Mouse (Mus musculus) limb, embryonic 12.5 days (tissue): Measurements from ENCODE around the gene Vmn1r222. TPM values are rescaled to one million over a fixed set of nuclear protein-coding genes. Genes with fewer than 3 reads are reported as not detected.
"Not testable (repeated sequence)": the region's sequence is repeated elsewhere in the genome, so short reads cannot be mapped to it uniquely, and the experiment has no call there.

Source experiments
- ATAC-seq: fragments of 200-750 bp; cut with Nextera tagmentation; 2 replicates; pipeline ENCODE4 v1.8.0; 2017; ENCODE audit warnings: low read depth, moderate TSS enrichment; ENCODE audit not compliant: insufficient number of reproducible peaks, insufficient read depth, low FRiP score, low TSS enrichment
- H3K27ac ChIP-seq: fragments of 300-500 bp; sonication (generic); 2 replicates; pipeline ENCODE4 v1.5.1; 2016; ENCODE audit warnings: mild to moderate bottlenecking, moderate library complexity
- H3K27me3 ChIP-seq: fragments of 300-500 bp; sonication (generic); 2 replicates; pipeline ENCODE4 v1.6.1; 2016; ENCODE audit warnings: mild to moderate bottlenecking, moderate library complexity
- H3K36me3 ChIP-seq: fragments of 300-500 bp; sonication (generic); 2 replicates; pipeline ENCODE4 v1.6.1; 2016; ENCODE audit warnings: mild to moderate bottlenecking, moderate library complexity
- H3K4me1 ChIP-seq: fragments of 300-500 bp; sonication (generic); replicated peaks from 2 replicates; pipeline ENCODE4 v1.6.1; 2016
- H3K4me2 ChIP-seq: fragments of 300-500 bp; sonication (generic); 2 replicates; pipeline ENCODE4 v1.6.1; 2016; ENCODE audit warnings: mild to moderate bottlenecking, moderate library complexity
- H3K4me3 ChIP-seq: fragments of 300-500 bp; sonication (generic); replicated peaks from 2 replicates; pipeline ENCODE4 v1.5.1; 2016; ENCODE audit warnings: mild to moderate bottlenecking
- H3K9ac ChIP-seq: fragments of 300-500 bp; sonication (generic); replicated peaks from 2 replicates; pipeline ENCODE4 v1.6.1; 2016; ENCODE audit warnings: mild to moderate bottlenecking, moderate library complexity
- H3K9me3 ChIP-seq: fragments of 300-500 bp; sonication (generic); 2 replicates; pipeline ENCODE4 v1.6.1; 2016; ENCODE audit warnings: mild to moderate bottlenecking, moderate library complexity
- WGBS: fragments of 180-500 bp; shearing (Covaris S2); methylation state at CpG from one replicate; pipeline ENCODE4 v1.1.7; 2016; 5-methylcytosine and 5-hydroxymethylcytosine counted together
- polyA plus RNA-seq: library from polyadenylated mRNA; unstranded; fragments of >200 nt; fragmentation: Nextera tagmentation; extraction: Ambion mirVana; gene quantifications from 2 replicates; pipeline ENCODE4 v1.2.1, GENCODE M21; 2016

The Vmn1r222 gene
- not detected in 2 replicates for polyA plus RNA-seq

DNA sequence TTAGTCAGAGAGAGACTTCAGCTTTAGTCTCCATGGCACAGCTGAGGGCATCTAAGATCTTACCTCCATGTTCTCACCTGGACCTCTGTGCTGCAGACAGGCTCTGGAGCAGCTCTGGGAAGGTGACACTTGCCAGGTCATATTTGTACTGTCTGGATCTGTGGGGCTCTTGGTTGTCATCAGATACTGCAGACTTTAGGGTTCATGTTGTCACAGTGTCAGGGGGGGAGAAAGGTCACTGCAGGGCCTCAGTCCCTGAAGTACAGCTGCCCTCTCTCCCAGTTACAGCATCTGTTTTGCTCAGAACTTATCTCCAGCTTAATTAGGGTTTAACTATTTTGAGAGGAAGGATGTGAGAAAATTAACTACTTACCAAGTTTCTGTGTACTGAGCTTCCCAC lies at the start of gene Vmn1r222:
TSS of gene Vmn1r222 (minus strand) at position 101 of the 400 bp plus-strand sequence.
- not testable (repeated sequence) for H3K9ac ChIP-seq, H3K9me3 ChIP-seq, H3K4me1 ChIP-seq, H3K27me3 ChIP-seq, H3K4me2 ChIP-seq, H3K36me3 ChIP-seq, H3K27ac ChIP-seq, H3K4me3 ChIP-seq, ATAC-seq

- Histone ChIP-seq H3K27me3 (peaks cover 33% of the 10 kb centered on the region), H3K9ac (peak overlapping the region; percentile 24; the same call in 1 of the 2 replicates), H3K4me2 (peak overlapping the region; percentile 68), H3K4me3 (peak overlapping the region; percentile 46), H3K9me3 (no peaks in the 10 kb centered on the region), H3K4me1 (peaks cover 8% of the 10 kb centered on the region), H3K36me3 (no peaks in the 10 kb centered on the region), H3K27ac (no peak overlapping the region)
- 3% methylated on average over 22 of the region's 22 CpGs for WGBS
- ATAC-seq: no peak; the same call in 1 of the 2 replicates
Measured at GRCm38 (mm10) chr13:23285191-23285920, 49.6 kb upstream of the Vmn1r222 start.

DNA sequence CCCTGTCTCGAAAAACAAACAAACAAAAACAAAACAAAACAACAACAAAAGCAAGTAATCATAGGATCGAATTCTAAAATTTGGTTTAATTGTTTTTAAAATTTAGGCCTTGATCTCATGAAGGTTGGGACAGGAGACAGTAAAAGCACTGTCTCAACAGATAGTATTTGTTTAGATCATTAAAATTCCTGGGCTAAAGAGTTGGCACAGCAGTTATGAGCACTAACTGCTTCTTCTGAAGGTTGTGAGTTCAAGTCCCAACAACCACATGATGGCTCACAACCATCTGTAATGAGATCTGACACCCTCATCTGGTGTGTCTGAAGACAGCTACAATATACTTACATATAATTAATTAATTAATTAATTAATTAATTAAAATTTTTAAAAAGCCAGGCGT lies 44.2 kb upstream of the Vmn1r222 start:
- no peak for ATAC-seq
- Histone ChIP-seq H3K4me3 (no peak overlapping the region), H3K27me3 (peaks cover 6% of the 10 kb centered on the region), H3K4me2 (no peak overlapping the region), H3K27ac (no peak overlapping the region), H3K4me1 (no peaks in the 10 kb centered on the region), H3K9ac (no peak overlapping the region), H3K9me3 (no peaks in the 10 kb centered on the region), H3K36me3 (no peaks in the 10 kb centered on the region)
- 86% methylated on average over 3 of the region's 3 CpGs for WGBS

- H3K4me2 ChIP-seq: no peak overlapping the region
- H3K27ac ChIP-seq: no peak overlapping the region
- H3K36me3 ChIP-seq: no peaks in the 10 kb centered on the region
- 87% methylated on average over 4 of the region's 4 CpGs for WGBS
- ATAC-seq: no peak
- H3K27me3 ChIP-seq: 0 out of 2 replicates have a peak, but pooled peaks cover 3% of the 10 kb centered on the region
- no peaks in the 10 kb centered on the region for H3K4me1 ChIP-seq
- H3K9ac ChIP-seq: no peak overlapping the region
- no peaks in the 10 kb centered on the region for H3K9me3 ChIP-seq
- no peak overlapping the region for H3K4me3 ChIP-seq
Measured at GRCm38 (mm10) chr13:23279576-23279975, 43.8 kb upstream of the Vmn1r222 start.

DNA sequence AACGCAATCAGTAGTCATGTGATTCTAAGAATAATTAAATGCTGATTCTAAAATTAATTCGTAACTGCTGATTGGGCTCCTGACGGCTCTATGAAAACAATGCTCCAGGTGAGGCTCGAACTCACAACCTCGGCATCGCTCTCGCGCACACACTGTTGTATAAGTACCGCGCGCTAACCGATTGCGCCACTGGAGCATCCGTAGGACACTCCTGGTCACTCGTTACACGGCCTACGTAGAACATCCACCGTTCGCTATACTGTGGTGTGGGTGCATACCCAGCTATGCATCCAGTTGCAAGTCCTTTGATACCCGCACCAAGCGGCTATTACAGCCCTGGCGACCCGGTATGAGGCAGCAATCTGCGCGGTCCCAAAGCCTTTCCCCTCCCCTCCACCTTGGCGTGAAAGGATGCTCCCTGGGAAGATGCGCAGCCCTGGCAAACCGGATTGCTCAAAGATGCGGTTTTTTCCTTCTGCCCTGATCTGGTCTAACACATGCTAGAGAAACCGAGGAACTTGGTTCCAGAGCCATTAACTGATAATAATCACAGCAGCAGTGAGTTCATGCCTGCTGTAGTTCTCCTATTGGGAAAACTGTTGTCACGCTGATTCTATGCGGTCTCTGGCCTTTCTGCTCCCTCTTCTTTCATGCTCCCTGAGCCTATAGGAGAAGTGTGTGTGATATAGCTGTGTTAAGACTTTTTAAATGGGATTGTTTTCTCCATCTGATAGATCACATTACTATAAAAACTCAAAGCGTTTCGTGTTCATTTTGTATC lies 34.8 kb upstream of the Vmn1r222 start:
- Histone ChIP-seq H3K4me1 (peaks cover 9% of the 10 kb centered on the region; the same call in 1 of the 2 replicates), H3K27ac (no peak overlapping the region), H3K27me3 (peaks cover 11% of the 10 kb centered on the region), H3K9ac (no peak overlapping the region), H3K36me3 (no peaks in the 10 kb centered on the region), H3K9me3 (no peaks in the 10 kb centered on the region), H3K4me2 (peak overlapping the region; percentile 53), H3K4me3 (peak overlapping the region; percentile 33)
- no peak for ATAC-seq
- WGBS: 3% methylated on average over 34 of the region's 34 CpGs

- Histone ChIP-seq H3K4me1 (peaks cover 9% of the 10 kb centered on the region; the same call in 1 of the 2 replicates), H3K9ac (no peak overlapping the region), H3K36me3 (no peaks in the 10 kb centered on the region), H3K4me3 (peak overlapping the region; percentile 33), H3K27me3 (peaks cover 11% of the 10 kb centered on the region), H3K9me3 (no peaks in the 10 kb centered on the region), H3K4me2 (peak overlapping the region; percentile 53), H3K27ac (no peak overlapping the region)
- 27% methylated on average over 11 of the region's 11 CpGs for WGBS
- ATAC-seq: no peak
Measured at GRCm38 (mm10) chr13:23269681-23270080, 33.9 kb upstream of the Vmn1r222 start.

GRCm38 (mm10) chr13:23269127-23269526 lies 33.4 kb upstream of the Vmn1r222 start:
- H3K9ac ChIP-seq, H3K9me3 ChIP-seq, H3K4me1 ChIP-seq, H3K27ac ChIP-seq, H3K36me3 ChIP-seq, H3K4me3 ChIP-seq, H3K4me2 ChIP-seq: not testable (repeated sequence)
- peaks cover 11% of the 10 kb centered on the region for H3K27me3 ChIP-seq
- ATAC-seq: peak; percentile 66; the same call in 1 of the 2 replicates
- WGBS: 49% methylated on average over 4 of the region's 4 CpGs

DNA sequence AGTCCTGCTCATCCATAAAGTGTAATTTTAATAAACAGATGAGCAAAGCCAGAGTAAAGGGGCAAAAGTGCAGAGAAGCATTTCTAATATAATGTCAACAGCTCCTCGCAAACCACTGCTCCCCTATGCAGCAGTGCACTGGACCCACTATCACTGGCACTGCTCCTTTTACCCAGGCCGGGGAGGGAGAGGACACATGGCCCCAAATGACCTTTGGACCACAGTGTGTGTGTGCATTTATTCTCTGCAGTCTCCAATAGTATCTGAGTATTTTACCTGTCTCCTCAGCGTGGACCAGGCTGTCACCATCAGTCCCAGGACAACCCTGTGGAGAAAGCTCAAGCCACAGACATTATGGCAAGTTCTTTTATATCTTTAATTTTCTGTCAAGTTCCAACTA lies 32.9 kb upstream of the Vmn1r222 start:
- not testable (repeated sequence) for H3K4me2 ChIP-seq, H3K9me3 ChIP-seq, H3K4me3 ChIP-seq, ATAC-seq, H3K9ac ChIP-seq, H3K4me1 ChIP-seq, H3K36me3 ChIP-seq, H3K27ac ChIP-seq
- H3K27me3 ChIP-seq: peaks cover 11% of the 10 kb centered on the region
- 85% methylated on average over 3 of the region's 3 CpGs for WGBS

DNA sequence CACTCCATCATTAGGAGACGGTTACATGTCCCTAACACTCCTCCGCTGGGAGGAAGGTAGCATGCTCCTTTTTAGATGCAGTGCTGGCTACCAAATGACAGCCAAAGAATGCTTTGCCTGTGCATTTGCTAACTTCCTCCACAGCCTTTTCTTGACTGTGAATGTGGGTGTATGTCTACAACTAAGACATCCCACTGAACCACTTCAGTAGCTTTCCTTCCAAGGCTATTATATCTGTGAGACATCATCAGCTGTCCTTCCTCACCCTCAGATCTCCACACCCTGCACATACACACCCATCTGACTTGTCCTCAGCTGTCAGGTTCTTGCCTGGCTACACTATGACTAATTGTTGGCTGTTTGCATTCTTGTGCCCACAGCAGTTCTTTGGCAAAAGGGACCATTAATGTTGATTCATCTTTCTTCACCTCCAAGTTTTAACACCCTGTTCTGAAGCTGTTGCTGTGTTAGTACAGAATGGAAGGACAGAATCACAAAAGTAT lies 22.9 kb upstream of the Vmn1r222 start:
- H3K27me3 ChIP-seq: no peaks in the 10 kb centered on the region
- no peak overlapping the region for H3K9ac ChIP-seq
- no peak overlapping the region for H3K4me2 ChIP-seq
- 0 out of 2 replicates have a peak, but pooled peaks cover 2% of the 10 kb centered on the region for H3K9me3 ChIP-seq
- no peaks in the 10 kb centered on the region for H3K4me1 ChIP-seq
- 88% methylated on average over 2 of the region's 2 CpGs for WGBS
- ATAC-seq: no peak
- H3K27ac ChIP-seq: no peak overlapping the region
- H3K4me3 ChIP-seq: no peak overlapping the region
- H3K36me3 ChIP-seq: no peaks in the 10 kb centered on the region

DNA sequence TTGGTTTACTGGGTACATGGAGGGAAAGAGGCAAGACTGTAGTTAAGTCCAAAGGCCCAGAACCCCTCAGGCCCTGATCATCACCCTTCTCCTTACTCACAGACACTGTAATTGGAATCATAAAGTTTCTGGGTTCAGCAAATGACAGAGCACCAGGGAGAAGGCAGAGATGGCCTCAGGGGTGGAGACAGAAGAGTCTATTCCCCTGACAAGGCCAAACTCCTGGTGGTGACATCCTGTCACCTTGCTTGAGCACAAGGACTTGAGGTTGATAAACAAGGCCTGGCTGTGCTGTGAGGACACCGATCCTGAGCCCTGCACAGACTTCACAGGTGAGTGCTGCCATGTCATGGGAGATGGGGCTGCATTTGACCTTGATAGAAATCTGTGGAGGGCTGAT lies 11.1 kb upstream of the Vmn1r222 start, which contains the start of gene Vmn1r223:
TSS of gene Vmn1r223 (plus strand) at position 301 of the 400 bp plus-strand sequence.
- ATAC-seq: not testable (repeated sequence)
- WGBS: 85% methylated on average over 1 of the region's 1 CpGs

DNA sequence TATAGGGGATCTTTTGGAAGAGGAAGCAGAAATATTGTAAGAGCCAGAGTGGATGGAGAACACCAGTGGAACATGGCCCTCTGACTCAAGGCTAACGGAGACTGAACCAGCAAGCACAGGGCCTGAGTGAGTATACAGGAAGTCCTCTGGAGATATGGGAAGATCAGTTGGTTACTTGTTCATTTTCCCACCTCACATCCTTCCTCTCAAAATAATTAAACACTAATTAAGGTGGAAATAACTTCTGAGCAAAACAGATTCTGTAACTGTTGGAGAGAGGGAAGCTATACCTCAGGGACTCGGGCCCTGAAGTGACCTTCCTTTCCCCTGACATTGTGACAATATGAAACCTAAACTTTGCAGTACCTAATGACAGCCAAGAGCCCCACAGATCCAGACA lies 21.9 kb downstream of the Vmn1r222 start, which contains the start of gene Vmn1r221:
TSS of gene Vmn1r221 (plus strand) at position 301 of the 400 bp plus-strand sequence.
- H3K9ac ChIP-seq, ATAC-seq, H3K36me3 ChIP-seq, H3K4me3 ChIP-seq, H3K4me1 ChIP-seq, H3K27me3 ChIP-seq, H3K27ac ChIP-seq, H3K9me3 ChIP-seq, H3K4me2 ChIP-seq: not testable (repeated sequence)
- WGBS: 81% methylated on average over 2 of the region's 2 CpGs

More for the DNA sequence above, 11.1 kb upstream of the Vmn1r222 start, which contains the start of gene Vmn1r223:
- H3K27me3 ChIP-seq, H3K9me3 ChIP-seq, H3K4me1 ChIP-seq, H3K4me2 ChIP-seq, H3K27ac ChIP-seq, H3K9ac ChIP-seq, H3K4me3 ChIP-seq, H3K36me3 ChIP-seq: not testable (repeated sequence)
